Mouse (Mus musculus) monocyte, adult 2 months (primary cell): Measurements from ENCODE around the gene Usp37.
A peak's percentile ranks its signal among the peaks of the same experiment; 100 is the strongest.
"Not testable (repeated sequence)": the region's sequence is repeated elsewhere in the genome, so short reads cannot be mapped to it uniquely, and the experiment has no call there.

Experiments used
- DNase-seq, 2 experiments: peaks; one replicate each; pipeline ENCODE4 v3.0.0; 2022; ENCODE audit warnings: low spot score in 2 of 2, low read depth in 1 of 2

The Usp37 gene

DNA sequence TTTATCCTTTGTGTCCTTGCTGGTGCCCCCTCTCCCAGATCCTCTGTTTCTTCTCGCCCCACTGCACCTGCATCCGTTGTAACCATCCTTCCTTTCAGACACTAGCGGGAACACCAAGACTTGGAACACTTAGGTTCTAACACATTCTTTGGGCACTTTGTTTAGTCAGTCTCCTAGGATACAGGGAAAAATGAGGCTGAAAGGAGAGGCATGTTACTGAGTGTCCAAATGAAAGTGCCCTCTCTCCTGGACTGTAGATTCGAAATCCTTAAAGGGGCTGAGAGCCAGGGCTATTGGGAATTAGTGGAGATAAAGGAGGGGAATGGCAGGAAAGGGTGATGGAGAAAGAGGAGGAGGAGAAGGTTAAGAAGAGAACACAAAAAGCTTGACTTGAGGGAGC, at the start of gene Usp37:
TSS of gene Usp37 (minus strand) at position 101 of the 400 bp plus-strand sequence.
- no peak for DNase-seq

DNA sequence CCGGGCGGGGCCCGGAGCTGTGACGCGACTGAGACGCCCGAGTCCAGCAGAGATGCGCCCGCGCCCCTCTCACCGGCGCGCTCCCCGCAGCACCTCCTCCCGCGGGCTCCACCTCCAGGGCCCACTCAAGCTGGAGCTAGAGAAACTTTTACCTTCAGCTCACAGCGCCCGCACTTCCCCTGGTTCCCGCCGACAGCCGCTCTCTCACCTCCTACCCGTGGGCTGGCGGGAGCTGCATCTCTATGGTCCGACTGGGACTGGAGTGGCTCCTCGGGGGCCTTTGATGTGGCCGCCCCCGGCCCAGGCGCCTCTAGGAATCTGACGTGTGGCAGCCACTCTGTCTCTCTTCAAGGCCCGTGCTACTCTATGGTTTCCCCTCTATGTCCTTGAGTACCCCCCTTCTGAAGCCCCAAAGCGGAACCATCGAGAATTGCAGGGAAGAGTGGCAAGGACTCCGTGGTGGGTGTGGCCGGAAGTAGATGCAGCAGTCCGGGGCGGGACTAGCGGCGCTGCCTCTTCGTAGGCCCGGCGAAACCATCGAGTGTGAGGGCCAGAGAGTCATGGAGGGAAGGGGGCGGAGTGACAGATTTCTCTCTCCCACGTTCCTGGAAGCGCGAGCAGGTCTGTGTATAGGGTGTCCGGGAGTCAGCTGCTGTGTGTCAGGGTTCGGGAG, 43.8 kb upstream of the Usp37 start, which contains the start of the genes Zfp142 and Bcs1l:
TSS of gene Zfp142 (minus strand) at position 474 of the 673 bp plus-strand sequence.
TSS of gene Bcs1l (plus strand) at position 517 of the 673 bp plus-strand sequence.
- DNase-seq = peak; percentile 92 to 94

DNA sequence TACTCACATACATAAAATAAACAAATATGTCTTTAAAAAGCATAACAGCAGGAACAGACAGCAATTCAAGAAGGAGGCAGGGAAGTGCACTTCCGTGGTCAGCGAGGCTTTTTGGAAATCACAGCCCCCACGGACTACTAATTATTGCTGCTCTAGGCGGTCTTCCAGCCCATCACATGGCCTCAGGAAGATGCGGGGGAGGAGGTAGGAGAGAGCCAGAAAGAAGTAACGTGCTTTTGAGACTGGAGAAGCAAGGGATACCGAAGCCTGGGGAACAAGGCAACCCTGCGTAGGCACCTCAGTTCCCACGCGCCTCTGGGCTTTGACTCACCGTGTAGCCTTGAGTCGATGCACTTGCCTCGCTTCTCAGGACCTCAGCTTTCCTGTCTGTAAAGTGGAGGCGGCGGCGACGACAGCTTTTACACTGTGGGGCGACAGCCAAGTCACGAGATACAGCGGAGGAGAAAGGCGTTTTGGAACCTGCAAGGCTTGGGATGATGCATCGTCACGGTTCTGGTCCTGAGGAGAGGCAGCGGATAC, 43.2 kb upstream of the Usp37 start:
- DNase-seq = no peak

DNA sequence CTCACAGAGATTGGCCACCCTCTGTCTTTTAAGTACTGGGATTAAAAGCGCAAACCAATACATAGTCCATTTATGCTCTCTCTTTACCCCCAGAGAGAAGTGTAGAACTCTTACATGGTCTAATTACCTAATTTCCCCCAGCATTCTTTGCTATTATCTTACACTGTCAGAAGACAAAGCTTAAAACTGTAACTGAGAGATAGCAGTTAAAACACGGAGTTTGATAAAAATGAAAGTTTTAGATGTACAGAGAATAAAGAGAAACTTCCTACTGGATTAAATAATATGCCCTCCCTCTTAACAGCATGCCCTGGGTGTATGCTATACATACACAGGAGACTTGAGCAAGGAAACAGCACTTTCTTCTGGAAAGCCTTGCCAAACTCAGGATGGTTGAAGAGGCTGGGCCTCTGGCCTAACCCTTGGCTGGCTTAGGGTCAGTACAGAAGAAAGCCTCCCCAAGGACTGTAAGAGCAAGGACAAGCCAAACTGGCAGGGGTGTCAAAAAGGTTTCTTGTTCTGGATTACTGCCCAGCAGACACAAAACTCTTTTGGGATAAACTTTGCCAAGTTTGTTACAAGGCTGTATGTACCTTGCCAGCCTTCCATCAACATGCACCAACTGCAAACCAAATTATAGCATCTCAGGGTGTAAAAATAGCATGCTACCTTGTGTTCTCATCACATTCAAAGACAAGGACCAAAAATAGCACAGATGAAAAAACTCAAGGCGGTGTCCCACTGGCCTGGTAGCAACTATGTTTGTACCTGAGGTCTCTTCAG, 40.7 kb upstream of the Usp37 start:
- no peak for DNase-seq

DNA sequence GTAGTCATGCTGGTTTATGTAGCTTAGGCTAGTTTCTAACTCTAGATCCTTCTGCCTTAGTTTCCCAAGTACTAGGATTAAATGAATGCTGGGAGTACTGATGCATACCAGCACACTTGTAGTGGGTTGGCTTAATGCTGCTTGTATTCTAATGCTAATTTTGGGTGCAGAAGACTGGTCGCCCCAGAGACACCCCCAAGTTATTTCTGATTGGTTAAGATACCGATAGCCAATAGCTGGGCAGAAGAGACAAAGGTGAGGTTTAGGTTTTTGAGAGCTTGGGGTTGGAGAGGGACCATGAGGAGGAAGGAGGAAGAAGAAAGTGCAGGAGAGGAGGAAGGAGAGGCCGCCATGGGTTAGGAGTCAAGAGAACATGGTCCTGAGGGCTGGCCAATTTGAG, 38.5 kb upstream of the Usp37 start:
- DNase-seq = no peak

DNA sequence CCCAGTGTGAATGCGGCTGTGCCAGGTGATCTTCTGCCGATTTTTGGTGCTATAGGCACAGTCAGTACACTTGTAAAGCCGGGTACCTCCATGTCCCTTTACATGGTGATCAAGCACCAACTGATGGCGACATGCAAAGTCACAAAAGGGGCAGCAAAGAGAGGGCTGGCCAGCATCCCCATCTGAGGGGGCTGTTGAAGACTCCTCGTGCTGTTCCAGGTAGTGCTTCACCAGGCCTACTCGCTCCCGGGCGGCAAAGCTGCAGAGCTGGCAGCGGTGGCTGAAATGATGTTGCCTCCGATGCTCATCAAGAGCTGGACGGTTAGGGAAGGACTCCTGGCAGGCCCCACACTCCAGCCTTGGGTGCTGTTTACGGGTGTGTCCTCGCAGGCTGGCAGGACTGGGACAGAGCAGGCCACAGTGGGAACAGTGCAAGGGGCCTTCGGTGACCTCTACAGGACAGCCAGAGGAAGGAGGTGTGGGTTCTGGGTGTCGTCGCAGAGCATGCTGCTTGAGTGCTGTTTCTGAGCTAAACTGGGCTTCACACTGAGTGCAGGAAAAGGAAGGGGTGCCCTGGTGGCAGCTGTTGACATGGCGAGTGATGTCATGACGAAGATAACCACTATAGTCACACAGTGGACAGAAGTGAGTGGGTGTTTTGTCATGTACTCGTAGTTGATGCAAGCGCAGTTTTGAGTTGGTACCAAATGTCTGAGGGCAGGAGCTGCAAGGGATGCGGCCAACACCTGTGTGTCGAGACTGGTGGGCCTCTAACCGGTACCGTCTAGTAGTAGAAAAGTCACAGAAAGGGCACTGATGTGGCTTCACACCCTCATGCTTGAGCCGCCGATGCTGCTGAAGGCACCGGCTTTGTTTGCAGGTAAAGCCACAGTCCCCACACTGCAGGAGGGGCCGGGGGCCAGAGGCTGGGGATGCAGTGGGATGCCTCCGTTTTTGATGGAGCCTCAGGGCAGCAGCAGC, 25.9 kb upstream of the Usp37 start:
- no peak for DNase-seq

DNA sequence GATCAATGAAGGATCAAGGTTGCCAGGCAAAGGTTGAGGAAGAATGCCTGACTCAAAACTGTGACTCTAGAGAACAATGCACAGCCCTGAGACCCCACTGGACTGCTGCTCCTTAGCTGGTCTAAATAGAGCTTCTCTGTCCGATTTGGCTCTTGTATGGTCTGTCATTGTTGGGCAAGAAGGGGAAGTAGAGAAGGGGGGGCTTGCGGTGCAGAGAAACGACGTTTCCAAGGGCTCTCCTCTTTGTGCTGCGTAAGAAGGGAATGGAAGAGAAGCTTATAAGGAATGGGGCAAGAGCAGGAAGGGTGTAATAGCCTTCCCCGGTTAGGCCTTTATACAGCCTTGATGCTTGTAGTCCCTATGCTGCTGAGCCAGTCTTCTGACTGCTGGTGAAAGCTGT, 21.8 kb upstream of the Usp37 start:
- no peak for DNase-seq

DNA sequence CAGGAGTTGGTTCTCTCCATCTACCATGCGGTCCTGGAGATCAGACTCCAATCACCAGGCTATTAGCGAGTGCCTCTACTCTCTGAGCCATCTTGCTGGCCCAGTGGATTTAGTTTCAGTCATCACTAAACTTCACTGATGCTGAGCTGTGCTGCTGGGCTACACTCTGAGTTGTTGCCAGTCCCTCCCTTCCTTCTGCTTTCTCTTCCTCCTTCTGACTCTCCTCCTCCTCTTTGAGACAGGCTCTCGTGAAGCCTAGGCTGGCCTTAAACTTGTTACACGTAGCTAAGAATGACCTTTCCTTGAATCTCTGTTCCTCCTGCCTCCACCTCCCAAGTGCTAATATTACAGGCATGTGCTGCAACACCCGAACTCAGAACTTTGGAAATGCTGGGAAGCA, 15.0 kb upstream of the Usp37 start:
- DNase-seq = no peak

DNA sequence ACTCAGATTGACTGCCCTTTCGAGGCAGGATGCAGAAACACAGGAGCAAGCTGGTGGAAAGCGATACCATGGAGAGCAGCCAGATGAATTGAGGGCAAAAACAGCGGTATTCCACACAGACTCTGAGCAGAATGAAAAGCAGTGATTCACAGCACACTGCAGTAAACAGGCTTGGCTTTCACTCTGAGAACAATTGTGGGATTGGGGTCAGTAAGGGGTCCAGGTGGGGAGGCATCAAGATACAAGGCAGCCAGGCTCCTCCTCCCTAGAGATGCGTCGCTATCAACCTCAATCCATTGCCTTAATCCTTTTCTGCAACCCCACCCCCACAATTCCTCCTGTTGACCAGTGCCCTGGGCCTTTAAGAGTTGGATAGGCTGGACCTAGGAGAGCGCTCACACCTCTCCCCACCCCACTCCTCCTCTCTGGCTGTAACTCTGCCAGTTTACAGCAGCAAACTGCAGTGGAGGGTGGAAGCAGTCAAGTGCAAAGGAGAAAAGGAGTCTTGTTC, 1.6 kb downstream of the Usp37 start, which contains the start of gene Plcd4:
TSS of gene Plcd4 (plus strand) at position 438 of the 511 bp plus-strand sequence.
- DNase-seq = no peak

DNA sequence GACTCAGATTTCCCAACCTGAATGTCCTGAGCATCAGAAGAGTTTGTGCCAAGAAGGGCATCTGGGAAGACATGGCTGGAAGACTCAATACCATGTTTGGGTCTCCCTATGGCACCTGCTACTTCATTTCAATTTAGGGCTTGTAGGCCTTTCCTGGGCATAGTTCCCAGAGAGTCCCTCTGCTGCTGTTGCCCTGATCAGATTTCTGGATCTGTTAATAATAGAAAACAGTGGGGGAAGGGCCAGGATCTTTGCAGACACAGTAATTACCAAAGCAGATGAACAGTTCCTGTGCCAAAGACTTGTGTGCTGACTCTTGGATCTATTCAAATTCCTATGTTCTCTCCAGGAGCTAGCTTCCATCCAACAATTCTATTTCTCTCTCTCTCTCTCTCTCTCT, 5.4 kb downstream of the Usp37 start:
- no peak for DNase-seq

DNA sequence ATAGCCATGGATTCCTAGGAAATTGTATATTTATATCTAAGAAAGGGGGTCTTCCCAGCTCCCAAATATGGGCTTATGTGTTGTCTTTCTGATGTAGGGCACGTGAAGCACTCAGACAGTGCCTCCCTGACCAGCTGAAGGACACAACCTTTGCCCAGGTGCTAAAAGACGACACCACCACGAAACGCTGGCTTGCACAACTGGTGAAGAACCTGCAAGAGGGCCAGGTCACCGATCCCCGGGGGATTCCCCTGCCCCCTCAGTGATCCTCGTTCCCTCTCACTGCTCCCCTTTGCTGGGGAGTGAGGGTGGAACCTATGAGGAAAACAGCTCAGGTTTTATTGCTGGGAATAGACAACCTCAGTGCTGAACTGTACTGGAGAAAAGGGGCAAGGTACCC, 15.5 kb downstream of the Usp37 start:
- DNase-seq = no peak

DNA sequence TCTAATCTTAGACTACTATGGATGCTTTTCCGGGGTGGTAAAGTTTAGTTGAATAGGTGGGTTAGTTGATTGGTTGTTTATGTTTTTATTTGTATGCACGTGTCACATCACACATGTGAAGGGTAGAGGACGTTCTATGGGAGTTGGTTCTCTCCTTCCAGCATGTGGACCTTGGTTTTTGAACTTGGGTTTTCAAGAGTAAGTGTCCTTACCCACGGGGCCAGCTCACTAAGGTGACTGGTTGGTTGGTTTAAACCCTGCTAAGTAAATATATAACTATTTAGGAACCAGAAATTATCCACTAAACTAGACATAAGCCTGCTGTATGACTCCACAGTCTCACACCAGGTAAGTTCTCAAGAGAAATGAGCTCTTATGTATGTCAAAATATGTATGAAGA, 19.3 kb downstream of the Usp37 start:
- no peak for DNase-seq

DNA sequence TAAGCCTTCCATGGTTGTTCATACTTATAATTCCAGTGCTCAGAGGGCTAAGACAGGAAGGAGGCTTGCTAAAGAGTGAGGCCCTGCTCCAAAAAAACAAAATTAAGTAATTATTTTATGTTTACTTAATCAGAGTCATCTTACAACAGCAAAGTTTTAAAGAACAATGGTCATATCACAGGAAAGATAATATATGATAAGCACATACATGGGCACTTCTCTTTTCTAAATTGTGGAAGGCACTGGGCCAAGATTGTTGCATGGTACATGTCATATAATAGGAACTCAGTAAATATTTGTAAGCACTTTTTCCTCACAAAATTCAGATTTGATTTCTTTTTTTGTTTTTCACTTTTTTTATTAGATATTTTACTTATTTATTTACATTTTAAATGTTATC, 24.2 kb downstream of the Usp37 start:
- no peak for DNase-seq

DNA sequence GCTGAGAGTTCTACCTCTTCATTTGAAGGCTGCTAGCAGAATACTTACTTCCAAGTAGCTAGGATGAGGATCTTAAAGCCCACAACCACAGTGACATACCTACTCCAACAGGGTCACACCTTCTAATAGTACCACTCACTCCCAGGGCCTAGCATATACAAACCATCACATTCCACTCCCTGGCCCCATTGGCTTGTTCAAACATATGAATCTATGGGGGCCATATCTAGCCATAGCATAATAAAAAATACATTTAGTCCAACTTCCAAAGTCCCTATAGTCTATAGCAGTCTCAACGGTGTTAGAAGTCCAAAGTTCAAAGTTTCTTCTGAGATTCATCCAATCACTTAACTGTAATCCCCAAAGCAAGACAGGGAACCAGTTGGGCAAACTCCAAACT, 31.1 kb downstream of the Usp37 start:
- not testable (repeated sequence) for DNase-seq

DNA sequence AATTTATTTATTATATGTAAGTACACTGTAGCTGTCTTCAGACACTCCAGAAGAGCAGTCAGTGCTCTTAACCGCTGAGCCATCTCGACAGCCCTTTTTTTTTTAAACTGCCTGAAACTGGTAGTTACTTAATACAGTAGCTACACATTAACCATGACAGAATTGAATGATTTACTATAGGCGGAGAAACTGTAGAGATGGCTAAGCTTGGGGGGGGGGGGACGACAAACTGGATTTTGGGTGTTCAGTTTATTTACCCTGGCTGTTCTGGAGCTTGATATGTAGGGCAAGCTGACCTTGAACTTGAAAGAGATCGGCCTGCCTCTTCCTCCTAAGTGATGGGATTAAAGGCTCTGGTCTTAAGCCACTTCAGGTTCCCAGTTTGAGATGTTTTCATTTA, 32.8 kb downstream of the Usp37 start:
- DNase-seq = no peak

DNA sequence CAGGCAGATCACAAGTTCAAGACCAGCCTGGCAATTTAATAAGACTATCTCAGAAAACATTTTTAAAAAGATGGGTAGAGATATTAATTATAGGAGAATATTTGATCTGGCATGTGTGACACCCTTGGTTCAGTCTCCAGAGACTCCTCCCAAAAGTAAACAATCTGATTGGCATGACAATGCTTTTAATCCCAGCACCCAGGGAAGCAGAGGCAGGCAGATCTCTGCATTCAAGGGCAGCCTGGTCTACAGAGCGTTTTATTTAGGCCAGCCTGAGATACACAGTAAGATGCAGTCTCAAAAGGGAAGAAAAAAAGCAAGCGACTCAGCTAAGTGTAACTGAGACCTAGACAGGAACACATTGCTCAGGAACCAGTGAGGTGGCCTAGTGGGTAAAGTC, 36.3 kb downstream of the Usp37 start:
- DNase-seq = no peak

DNA sequence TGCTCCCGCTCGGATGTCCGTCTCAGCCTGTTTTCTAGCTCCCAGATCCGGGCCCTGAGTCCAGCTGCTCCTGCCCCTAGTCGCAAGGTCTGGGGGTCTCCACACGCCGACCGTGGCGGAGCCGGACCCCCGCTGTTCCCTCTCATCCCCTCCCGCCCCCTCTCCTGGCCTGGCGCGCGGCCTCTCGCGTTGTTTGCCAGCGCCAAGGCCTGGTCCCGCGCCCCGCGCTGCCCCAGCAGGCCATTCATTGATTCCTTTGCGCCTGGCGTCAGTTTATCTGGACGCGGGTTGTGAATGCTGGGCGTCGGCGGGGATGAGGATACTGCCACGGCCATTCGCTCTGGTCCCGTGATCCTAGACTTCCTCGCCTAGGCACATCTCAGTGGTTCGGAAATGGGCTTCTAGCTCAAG, 37.6 kb downstream of the Usp37 start:
- DNase-seq = peak in 1 of 2 experiments; percentile 6

DNA sequence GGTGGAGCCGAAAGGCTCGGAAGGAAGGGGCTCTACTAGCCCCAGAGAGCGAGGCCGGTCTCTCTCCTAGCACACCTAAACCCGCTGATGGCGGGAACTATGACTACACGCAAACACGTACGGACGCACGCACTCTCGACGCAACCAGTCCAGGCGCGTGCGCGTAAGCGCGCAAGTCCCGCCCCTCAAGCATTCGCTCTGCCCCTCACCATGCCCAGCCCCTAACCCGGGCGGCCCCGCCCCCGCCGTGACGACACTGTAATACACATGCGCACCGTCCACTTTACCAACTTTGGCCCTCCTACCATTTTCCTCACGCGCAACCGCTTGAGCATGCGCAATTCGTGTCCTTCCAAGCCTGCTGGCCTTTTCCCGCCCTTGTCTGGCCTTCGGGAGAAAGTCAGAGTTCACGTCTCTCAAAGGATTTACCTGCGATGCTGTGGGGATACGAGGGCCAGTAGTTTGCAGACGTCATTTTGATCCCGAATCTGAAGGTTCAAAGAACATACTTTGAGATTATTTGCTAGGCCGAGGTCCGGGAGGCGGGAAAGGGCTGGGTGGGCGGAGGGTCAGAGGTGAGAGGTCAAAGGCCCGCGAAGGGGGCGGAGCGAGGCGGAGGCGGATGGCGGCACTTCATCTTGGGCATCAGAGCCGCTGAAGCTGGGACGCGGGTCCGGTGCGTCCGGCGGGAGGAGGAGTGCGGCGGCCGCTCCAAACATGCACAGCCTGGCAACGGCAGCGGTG, 38.2 kb downstream of the Usp37 start, which contains the start of gene Cnot9:
TSS of gene Cnot9 (plus strand) at position 338 of the 744 bp plus-strand sequence.
- DNase-seq = peak; percentile 99 to 100

DNA sequence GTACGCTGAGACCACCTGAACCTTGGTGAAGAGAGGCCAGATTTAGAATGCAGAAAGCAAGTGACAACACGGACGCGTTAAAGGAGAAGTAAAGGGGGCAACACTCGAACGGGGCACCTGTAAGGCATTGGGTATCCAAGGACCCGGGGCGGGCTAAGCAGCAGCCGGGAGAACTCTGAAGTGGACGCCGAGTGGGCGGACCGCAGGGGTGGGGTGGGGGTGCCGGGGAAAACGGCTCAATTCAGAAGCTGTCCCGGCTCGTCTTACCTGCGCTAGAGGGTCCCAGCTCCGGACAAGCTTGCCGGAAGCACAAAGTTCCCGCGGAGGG, 38.7 kb downstream of the Usp37 start:
- DNase-seq = no peak

DNA sequence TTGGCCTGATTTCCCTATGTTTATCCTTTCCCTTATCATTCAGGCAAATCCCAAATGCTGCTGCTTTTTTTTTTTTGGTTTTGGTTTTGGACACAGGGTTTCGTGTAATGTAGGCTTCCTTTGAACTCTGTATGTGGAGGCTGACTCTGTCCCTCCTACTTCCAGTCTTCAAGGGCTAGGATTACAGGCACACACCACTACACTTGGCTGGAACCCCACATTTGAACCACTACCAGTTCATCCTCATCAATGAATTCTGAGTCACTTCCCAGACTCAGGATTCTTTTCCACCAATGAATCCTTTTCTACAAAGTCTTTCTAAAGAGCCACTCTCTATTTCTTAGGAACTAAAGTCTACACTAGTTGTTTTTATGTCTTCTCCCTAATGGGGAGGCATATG, 43.0 kb downstream of the Usp37 start:
- no peak for DNase-seq
